Mouse (Mus musculus): ENCODE data around the gene Eif1. TPM values are rescaled to one million over a fixed set of nuclear protein-coding genes. Genes with fewer than 3 reads are reported as not detected.
"Not testable (repeated sequence)": the region's sequence is repeated elsewhere in the genome, so short reads cannot be mapped to it uniquely, and the experiment has no call there.

The Eif1 gene
- polyA plus RNA-seq, 1 experiment from 2014 or later: 2,060 TPM

- no peak for DNase-seq (ENCODE audit: low spot score)
Observed at GRCm38 (mm10) chr11:100344269-100344668, 24.6 kb downstream of the Eif1 start.

GRCm38 (mm10) chr11:100352076-100352857 is 32.6 kb downstream of the Eif1 start:
- peak; percentile 40 for DNase-seq (ENCODE audit: low spot score)

- peak; percentile 62 for DNase-seq (ENCODE audit: low spot score)
Observed at GRCm38 (mm10) chr11:100355151-100355951, 35.7 kb downstream of the Eif1 start.

GRCm38 (mm10) chr11:100355972-100356818 is 36.5 kb downstream of the Eif1 start, which contains the start of gene Hap1:
Hap1 (minus strand) TSS chr11:100356128.
- peak; percentile 41 for DNase-seq (ENCODE audit: low spot score)

GRCm38 (mm10) chr11:100356819-100357211 is 37.1 kb downstream of the Eif1 start:
- no peak for DNase-seq (ENCODE audit: low spot score)

- DNase-seq (ENCODE audit: low spot score): no peak
Observed at GRCm38 (mm10) chr11:100357408-100357807, 37.7 kb downstream of the Eif1 start.

GRCm38 (mm10) chr11:100360175-100360574 is 40.5 kb downstream of the Eif1 start:
- DNase-seq (ENCODE audit: low spot score): no peak

GRCm38 (mm10) chr11:100361059-100361458 is 41.4 kb downstream of the Eif1 start:
- not testable (repeated sequence) for DNase-seq (ENCODE audit: low spot score)

GRCm38 (mm10) chr11:100362209-100362978 is 42.7 kb downstream of the Eif1 start:
- DNase-seq (ENCODE audit: low spot score): peak; percentile 65

- DNase-seq (ENCODE audit: low spot score): peak; percentile 69
Observed at GRCm38 (mm10) chr11:100362979-100363562, 43.4 kb downstream of the Eif1 start.

GRCm38 (mm10) chr11:100369145-100369544 is 49.5 kb downstream of the Eif1 start:
- DNase-seq (ENCODE audit: low spot score): no peak

GRCm38 (mm10) chr11:100369822-100370221 is 50.1 kb downstream of the Eif1 start:
- no peak for DNase-seq (ENCODE audit: low spot score)

Other genes with a start within 250 kb of the Eif1 start
- gene Krt32, start 231.7 kb upstream of the Eif1 start, polyA plus RNA-seq (2015; fragmentation: Nextera tagmentation; extraction: Ambion mirVana): 0.13 and 0.18 TPM in 2 replicates
- gene Krt35, start 223.6 kb upstream of the Eif1 start, polyA plus RNA-seq (2015; fragmentation: Nextera tagmentation; extraction: Ambion mirVana): 0.06 and 0.16 TPM in 2 replicates
- 0.24 and 0.29 TPM in 2 replicates for gene Krt36, start 214.3 kb upstream of the Eif1 start, polyA plus RNA-seq (2015; fragmentation: Nextera tagmentation; extraction: Ambion mirVana)
- 0.66 and 18.2 TPM in 2 replicates for gene Krt13, start 198.3 kb upstream of the Eif1 start, polyA plus RNA-seq (2015; fragmentation: Nextera tagmentation; extraction: Ambion mirVana)
- 5.2 and 35.5 TPM in 2 replicates for gene Krt15, start 184.0 kb upstream of the Eif1 start, polyA plus RNA-seq (2015; fragmentation: Nextera tagmentation; extraction: Ambion mirVana)
- gene Krt19, start 171.2 kb upstream of the Eif1 start, polyA plus RNA-seq (2015; fragmentation: Nextera tagmentation; extraction: Ambion mirVana): 10.2 and 19.1 TPM in 2 replicates
- 0.08 and 0.10 TPM in 2 replicates for gene Krt9, start 126.6 kb upstream of the Eif1 start, polyA plus RNA-seq (2015; fragmentation: Nextera tagmentation; extraction: Ambion mirVana)
- gene Krt14, start 112.3 kb upstream of the Eif1 start, polyA plus RNA-seq (2015; fragmentation: Nextera tagmentation; extraction: Ambion mirVana): 40.8 and 47.9 TPM in 2 replicates
- gene Krt16, start 71.0 kb upstream of the Eif1 start, polyA plus RNA-seq (2015; fragmentation: Nextera tagmentation; extraction: Ambion mirVana): 2.5 and 2.7 TPM in 2 replicates
- gene Krt17, start 58.9 kb upstream of the Eif1 start, polyA plus RNA-seq (2015; fragmentation: Nextera tagmentation; extraction: Ambion mirVana): 436 and 450 TPM in 2 replicates
- gene Krt42, start 50.0 kb upstream of the Eif1 start, polyA plus RNA-seq (2015; fragmentation: Nextera tagmentation; extraction: Ambion mirVana): 0.35 and 0.46 TPM in 2 replicates
- 1.9 and 2.1 TPM in 2 replicates for gene Gast, start 14.5 kb downstream of the Eif1 start, polyA plus RNA-seq (2015; fragmentation: Nextera tagmentation; extraction: Ambion mirVana)
- gene Hap1, start 36.2 kb downstream of the Eif1 start, polyA plus RNA-seq (2015; fragmentation: Nextera tagmentation; extraction: Ambion mirVana): 1.7 and 2.0 TPM in 2 replicates
- 94.2 and 95.3 TPM in 2 replicates for gene Jup, start 77.9 kb downstream of the Eif1 start, polyA plus RNA-seq (2015; fragmentation: Nextera tagmentation; extraction: Ambion mirVana)
- 14.8 and 15.3 TPM in 2 replicates for gene P3h4, start 95.0 kb downstream of the Eif1 start, polyA plus RNA-seq (2015; fragmentation: Nextera tagmentation; extraction: Ambion mirVana)
- gene Fkbp10, start 95.8 kb downstream of the Eif1 start, polyA plus RNA-seq (2015; fragmentation: Nextera tagmentation; extraction: Ambion mirVana): 12.2 and 16.4 TPM in 2 replicates
- 147 TPM in 2 replicates for gene Nt5c3b, start 121.9 kb downstream of the Eif1 start, polyA plus RNA-seq (2015; fragmentation: Nextera tagmentation; extraction: Ambion mirVana)
- gene Klhl10, start 122.0 kb downstream of the Eif1 start, polyA plus RNA-seq (2015; fragmentation: Nextera tagmentation; extraction: Ambion mirVana): 0.39 and 0.55 TPM in 2 replicates
- gene Klhl11, start 152.9 kb downstream of the Eif1 start, polyA plus RNA-seq (2015; fragmentation: Nextera tagmentation; extraction: Ambion mirVana): 5.3 and 5.4 TPM in 2 replicates
- gene Acly, start 208.1 kb downstream of the Eif1 start, polyA plus RNA-seq (2015; fragmentation: Nextera tagmentation; extraction: Ambion mirVana): 99.2 and 109 TPM in 2 replicates
- gene Ttc25, start 225.7 kb downstream of the Eif1 start, polyA plus RNA-seq (2015; fragmentation: Nextera tagmentation; extraction: Ambion mirVana): 0.56 and 0.57 TPM in 2 replicates